Mouse (Mus musculus): ENCODE data around the gene Cfap46. TPM values are rescaled to one million over a fixed set of nuclear protein-coding genes. Genes with fewer than 3 reads are reported as not detected.

Gene Cfap46
- polyA plus RNA-seq, 1 experiment from 2014 or later, result 1.7 TPM

- no peaks in the 10 kb centered on the region for H3K9me3 ChIP-seq (ENCODE audit: low read length)
- peaks cover 17% of the 10 kb centered on the region for H3K4me1 ChIP-seq (ENCODE audit: insufficient read depth, low read depth, low read length)
- H3K27me3 ChIP-seq (replicated peaks; ENCODE audit: insufficient read depth, low read length), result peaks cover 74% of the 10 kb centered on the region
- H3K27ac ChIP-seq (ENCODE audit: low read length), result no peak overlapping the region
- H3K4me2 ChIP-seq (replicated peaks; ENCODE audit: low read depth, low read length), result peak overlapping the region; percentile 22
- WGBS, result 3% methylated on average over 53 of the region's 53 CpGs
- H3K4me3 ChIP-seq (ENCODE audit: low read depth, low read length), result peak overlapping the region; percentile 5; the same call in 1 of the 2 replicates
- no peak overlapping the region for H3K9ac ChIP-seq (replicated peaks; ENCODE audit: low read depth)
- no peak for DNase-seq (ENCODE audit: low spot score)
- no peak for ATAC-seq
- H3K36me3 ChIP-seq (ENCODE audit: insufficient read depth, low read length), result peaks cover under 1% of the 10 kb centered on the region; the same call in 1 of the 2 replicates
- TF ChIP-seq EP300 (IDR thresholded peaks at IDR 0.05) (no peak), CTCF (IDR thresholded peaks at IDR 0.05) (no peak)
Observed at GRCm38 (mm10) chr7:139584221-139585175, 99.1 kb downstream of the Cfap46 start.

- Histone ChIP-seq H3K4me3 (ENCODE audit: low read depth, low read length) (no peak overlapping the region), H3K4me1 (ENCODE audit: insufficient read depth, low read depth, low read length) (peaks cover 17% of the 10 kb centered on the region), H3K9me3 (ENCODE audit: low read length) (no peaks in the 10 kb centered on the region), H3K9ac (replicated peaks; ENCODE audit: low read depth) (no peak overlapping the region), H3K4me2 (replicated peaks; ENCODE audit: low read depth, low read length) (no peak overlapping the region; the same call in 1 of the 2 replicates), H3K27ac (ENCODE audit: low read length) (no peak overlapping the region), H3K36me3 (ENCODE audit: insufficient read depth, low read length) (peaks cover 13% of the 10 kb centered on the region), H3K27me3 (replicated peaks; ENCODE audit: insufficient read depth, low read length) (peaks cover 79% of the 10 kb centered on the region)
- 20% methylated on average over 17 of the region's 17 CpGs for WGBS
- DNase-seq (ENCODE audit: low spot score) (no peak), ATAC-seq (no peak)
- TF ChIP-seq CTCF (IDR thresholded peaks at IDR 0.05) (no peak), EP300 (IDR thresholded peaks at IDR 0.05) (no peak)
Observed at GRCm38 (mm10) chr7:139583094-139583737, 100.4 kb downstream of the Cfap46 start.

- H3K27ac ChIP-seq (ENCODE audit: low read length), result no peak within 1 kb of the TSS
- no peaks in the 10 kb centered on the region for H3K9me3 ChIP-seq (ENCODE audit: low read length)
- peaks cover 14% of the 10 kb centered on the region for H3K36me3 ChIP-seq (ENCODE audit: insufficient read depth, low read length)
- TF ChIP-seq EP300 (IDR thresholded peaks at IDR 0.05) (no peak), CTCF (IDR thresholded peaks at IDR 0.05) (no peak)
- no peak within 1 kb of the TSS for H3K9ac ChIP-seq (replicated peaks; ENCODE audit: low read depth)
- no peak for DNase-seq (ENCODE audit: low spot score)
- 1% methylated on average over 34 of the region's 56 CpGs for WGBS
- H3K4me3 ChIP-seq (ENCODE audit: low read depth, low read length), result peak within 1 kb of the TSS; percentile 33
- peaks cover 83% of the 10 kb centered on the region for H3K27me3 ChIP-seq (replicated peaks; ENCODE audit: insufficient read depth, low read length)
- ATAC-seq, result peak; percentile 55
- peak within 1 kb of the TSS; percentile 51 for H3K4me2 ChIP-seq (replicated peaks; ENCODE audit: low read depth, low read length)
- peaks cover 17% of the 10 kb centered on the region for H3K4me1 ChIP-seq (ENCODE audit: insufficient read depth, low read depth, low read length)
Observed at GRCm38 (mm10) chr7:139582595-139582994, 101.0 kb downstream of the Cfap46 start, which contains the start of gene Nkx6-2. Gene Nkx6-2, minus strand, starts transcription at chr7:139582797.

- Histone ChIP-seq H3K36me3 (ENCODE audit: insufficient read depth, low read length) (peaks cover 17% of the 10 kb centered on the region), H3K27ac (ENCODE audit: low read length) (no peak overlapping the region), H3K9me3 (ENCODE audit: low read length) (no peaks in the 10 kb centered on the region), H3K4me1 (ENCODE audit: insufficient read depth, low read depth, low read length) (peaks cover 17% of the 10 kb centered on the region), H3K4me2 (replicated peaks; ENCODE audit: low read depth, low read length) (peak overlapping the region; percentile 51), H3K4me3 (ENCODE audit: low read depth, low read length) (peak overlapping the region; percentile 33), H3K27me3 (replicated peaks; ENCODE audit: insufficient read depth, low read length) (peaks cover 78% of the 10 kb centered on the region), H3K9ac (replicated peaks; ENCODE audit: low read depth) (no peak overlapping the region)
- ATAC-seq, result peak; percentile 15; the same call in 1 of the 2 replicates
- 1% methylated on average over 70 of the region's 82 CpGs for WGBS
- no peak for DNase-seq (ENCODE audit: low spot score)
- TF ChIP-seq EP300 (IDR thresholded peaks at IDR 0.05), result no peak
Observed at GRCm38 (mm10) chr7:139581801-139582571, 101.6 kb downstream of the Cfap46 start.

GRCm38 (mm10) chr7:139580851-139581775, 102.5 kb downstream of the Cfap46 start:
- Histone ChIP-seq H3K27me3 (replicated peaks; ENCODE audit: insufficient read depth, low read length) (peaks cover 69% of the 10 kb centered on the region), H3K9me3 (ENCODE audit: low read length) (no peaks in the 10 kb centered on the region), H3K4me2 (replicated peaks; ENCODE audit: low read depth, low read length) (peak overlapping the region; percentile 51), H3K4me3 (ENCODE audit: low read depth, low read length) (peak overlapping the region; percentile 33), H3K9ac (replicated peaks; ENCODE audit: low read depth) (no peak overlapping the region), H3K4me1 (ENCODE audit: insufficient read depth, low read depth, low read length) (peaks cover 17% of the 10 kb centered on the region), H3K27ac (ENCODE audit: low read length) (no peak overlapping the region), H3K36me3 (ENCODE audit: insufficient read depth, low read length) (peaks cover 17% of the 10 kb centered on the region)
- no peak for DNase-seq (ENCODE audit: low spot score)
- no peak for ATAC-seq
- WGBS, result 5% methylated on average over 77 of the region's 78 CpGs
- TF ChIP-seq CTCF (IDR thresholded peaks at IDR 0.05) (no peak), EP300 (IDR thresholded peaks at IDR 0.05) (no peak)

All from lung, postnatal 0 days (tissue).